Mouse (Mus musculus) yolk sac, embryonic 10.5 days (tissue): ENCODE results near the gene Hist1h4h.
"Not testable (repeated sequence)": the region's sequence is repeated elsewhere in the genome, so short reads cannot be mapped to it uniquely, and the experiment has no call there.

Source experiments
- DNase-seq: peaks from one replicate; pipeline ENCODE4 v3.0.0-alpha.2; 2017; ENCODE audit warnings: low spot score

Gene Hist1h4h

GRCm38 (mm10) chr13:23555839-23556416 lies 25.1 kb downstream of the Hist1h4h start:
- DNase-seq = peak; percentile 91

GRCm38 (mm10) chr13:23556906-23557305 lies 26.1 kb downstream of the Hist1h4h start:
- DNase-seq = no peak

GRCm38 (mm10) chr13:23560699-23561098 lies 29.8 kb downstream of the Hist1h4h start:
- DNase-seq = peak; percentile 53

GRCm38 (mm10) chr13:23561531-23561882 lies 30.7 kb downstream of the Hist1h4h start:
- DNase-seq = not testable (repeated sequence)

- peak; percentile 98 for DNase-seq
These were observed 31.2 kb downstream of the Hist1h4h start, which contains the start of gene Hist1h3e for GRCm38 (mm10) chr13:23561883-23562659. Gene Hist1h3e (minus strand): TSS chr13:23562369.

- DNase-seq = peak; percentile 74
These were observed 32.0 kb downstream of the Hist1h4h start for GRCm38 (mm10) chr13:23562699-23563462.

GRCm38 (mm10) chr13:23564482-23564881 lies 33.6 kb downstream of the Hist1h4h start:
- no peak for DNase-seq

- DNase-seq = peak; percentile 49
These were observed 39.6 kb downstream of the Hist1h4h start for GRCm38 (mm10) chr13:23570261-23571021.

GRCm38 (mm10) chr13:23571022-23571503 lies 40.2 kb downstream of the Hist1h4h start, which contains the start of the genes Hist1h2ae and Hist1h2bg:
Gene Hist1h2ae (minus strand): TSS chr13:23571220.
Gene Hist1h2bg (plus strand): TSS chr13:23571396.
- DNase-seq = peak; percentile 94

GRCm38 (mm10) chr13:23571504-23572217 lies 40.8 kb downstream of the Hist1h4h start:
- DNase-seq = peak; percentile 62

GRCm38 (mm10) chr13:23572218-23573033 lies 41.6 kb downstream of the Hist1h4h start:
- no peak for DNase-seq

- peak; percentile 33 for DNase-seq
These were observed 42.4 kb downstream of the Hist1h4h start for GRCm38 (mm10) chr13:23573034-23573897.

GRCm38 (mm10) chr13:23573898-23574524 lies 43.2 kb downstream of the Hist1h4h start, which contains the start of the genes Hist1h2bf and Hist1h2ad:
Gene Hist1h2bf (minus strand): TSS chr13:23574196.
Gene Hist1h2ad (plus strand): TSS chr13:23574381.
- peak; percentile 96 for DNase-seq

- DNase-seq = not testable (repeated sequence)
These were observed 43.8 kb downstream of the Hist1h4h start for GRCm38 (mm10) chr13:23574546-23575170.

GRCm38 (mm10) chr13:23575271-23575851 lies 44.5 kb downstream of the Hist1h4h start, which contains the start of gene Hist1h3d:
Gene Hist1h3d (plus strand): TSS chr13:23575763.
- DNase-seq = peak; percentile 89

GRCm38 (mm10) chr13:23575864-23576313 lies 45.0 kb downstream of the Hist1h4h start:
- peak; percentile 33 for DNase-seq

- peak; percentile 68 for DNase-seq
These were observed 45.6 kb downstream of the Hist1h4h start for GRCm38 (mm10) chr13:23576351-23576881.
